Comparison of ENCODE assay signal across 8 mouse cellular contexts in genomic region chr1:72582947-72583731, GRCm38 (mm10). TPM values are rescaled to one million over a fixed set of nuclear protein-coding genes. Genes with fewer than 3 reads are reported as not detected.
DNase-seq lines count a peak whose midpoint lies in the region; ATAC-seq and TF ChIP-seq lines count a peak whose summit lies in the region.

Smarcal1 (plus strand) TSS chr1:72583251.

- TF ChIP-seq EP300 in CH12.LX (IDR thresholded peaks at IDR 0.05; ENCODE audit: low read length) = 0 out of 2 replicates have a peak, but pooled peaks have one; percentile 20

- H3K4me3 ChIP-seq in CH12.LX (replicated peaks in 1 of 3; ENCODE audit: low read depth in 2 of 3, low read length in 2 of 3, poor library complexity in 1 of 3) = peak within 1 kb of the TSS; percentile 72 to 88 (median 82)
- H3K4me3 ChIP-seq in forebrain, embryonic 11.5 days (ENCODE audit: low read depth, low read length) = peak within 1 kb of the TSS; percentile 71
- peak within 1 kb of the TSS; percentile 89 for H3K4me3 ChIP-seq in heart, embryonic 16.5 days (ENCODE audit: low read length)
- peak within 1 kb of the TSS; percentile 71 for H3K4me3 ChIP-seq in liver, embryonic 15.5 days (replicated peaks)
- H3K4me3 ChIP-seq in neural tube, embryonic 12.5 days = peak within 1 kb of the TSS; percentile 56

- dilution Hi-C loops in CH12.LX (cut with MboI; ENCODE audit: extremely low pct_ligation_motif_present, extremely low pct_unique_long_range_greater_than_20kb, low sequenced_read_pairs) = no loop called here

- no peak for TF ChIP-seq CTCF in CH12.LX (conservative IDR thresholded peaks at IDR 0.05 in 1 of 2, IDR thresholded peaks at IDR 0.05 in 1 of 2; ENCODE audit: low read depth in 2 of 2, low read length in 2 of 2)

- H3K4me1 ChIP-seq in CH12.LX (ENCODE audit: control insufficient read depth in 1 of 2, insufficient read depth in 2 of 2) = peaks cover 13 to 34% of the 10 kb centered on the region in 2 experiments
- 0 out of 2 replicates have a peak, but pooled peaks cover 3% of the 10 kb centered on the region for H3K4me1 ChIP-seq in forebrain, embryonic 11.5 days (replicated peaks; ENCODE audit: control insufficient read depth, insufficient read depth, low read length)
- peaks cover 15% of the 10 kb centered on the region for H3K4me1 ChIP-seq in heart, embryonic 16.5 days (ENCODE audit: control insufficient read depth, insufficient read depth, low read length)
- peaks cover 20% of the 10 kb centered on the region for H3K4me1 ChIP-seq in liver, embryonic 15.5 days (replicated peaks)
- peaks cover 22% of the 10 kb centered on the region for H3K4me1 ChIP-seq in neural tube, embryonic 12.5 days

- H3K27ac ChIP-seq in CH12.LX (ENCODE audit: insufficient read depth, low read depth) = peak within 1 kb of the TSS; percentile 88
- no peak within 1 kb of the TSS for H3K27ac ChIP-seq in forebrain, embryonic 11.5 days (ENCODE audit: low read depth, low read length)
- peak within 1 kb of the TSS; percentile 87 for H3K27ac ChIP-seq in heart, embryonic 16.5 days (ENCODE audit: low read length)
- H3K27ac ChIP-seq in liver, embryonic 15.5 days (replicated peaks) = peak within 1 kb of the TSS; percentile 75
- 0 out of 2 replicates have a peak within 1 kb of the TSS, but pooled peaks have one; percentile 57 for H3K27ac ChIP-seq in neural tube, embryonic 12.5 days

- H3K79me2 ChIP-seq in CH12.LX (replicated peaks; ENCODE audit: control insufficient read depth, extremely low read depth, insufficient read depth, poor library complexity, severe bottlenecking) = peaks cover 23% of the 10 kb centered on the region

- TF ChIP-seq POLR2A in CH12.LX (IDR thresholded peaks at IDR 0.05; ENCODE audit: low read depth, low read length) = peak; percentile 95

- no peaks in the 10 kb centered on the region for H3K27me3 ChIP-seq in CH12.LX (replicated peaks)
- no peaks in the 10 kb centered on the region for H3K27me3 ChIP-seq in forebrain, embryonic 11.5 days (ENCODE audit: control insufficient read depth, insufficient read depth, low read length)
- H3K27me3 ChIP-seq in heart, embryonic 16.5 days (ENCODE audit: control insufficient read depth, insufficient read depth, low read length) = peaks cover 4% of the 10 kb centered on the region; the same call in 1 of the 2 replicates
- H3K27me3 ChIP-seq in liver, embryonic 15.5 days = peaks cover 7% of the 10 kb centered on the region; the same call in 1 of the 2 replicates
- no peaks in the 10 kb centered on the region for H3K27me3 ChIP-seq in neural tube, embryonic 12.5 days (replicated peaks)

- in situ Hi-C loops in CH12.LX (cut with MboI; ENCODE audit: low pct_ligation_motif_present, low pct_unique_long_range_greater_than_20kb, low sequenced_read_pairs) = loop anchor here (10.0 to 25.0 kb wide), 2 partner anchors 268 to 279 kb away; partner anchors contain the start of gene Igfbp5

- under 1% methylated on average over 25 of the region's 25 CpGs for WGBS in forebrain, embryonic 11.5 days
- under 1% methylated on average over 25 of the region's 25 CpGs for WGBS in heart, embryonic 16.5 days
- WGBS in liver, embryonic 15.5 days (ENCODE audit: insufficient replicate concordance) = under 1% methylated on average over 25 of the region's 25 CpGs
- 0% methylated on average over 25 of the region's 25 CpGs for WGBS in neural tube, embryonic 12.5 days

- peaks cover 2 to 7% of the 10 kb centered on the region in 2 experiments for H3K36me3 ChIP-seq in CH12.LX (replicated peaks in 1 of 2; ENCODE audit: control insufficient read depth in 1 of 2, insufficient read depth in 1 of 2, low read length in 1 of 2)
- no peaks in the 10 kb centered on the region; the same call in 1 of the 2 replicates for H3K36me3 ChIP-seq in forebrain, embryonic 11.5 days (ENCODE audit: control insufficient read depth, insufficient read depth, low read length)
- peaks cover 19% of the 10 kb centered on the region for H3K36me3 ChIP-seq in heart, embryonic 16.5 days (ENCODE audit: control insufficient read depth, insufficient read depth)
- peaks cover 25% of the 10 kb centered on the region for H3K36me3 ChIP-seq in liver, embryonic 15.5 days (replicated peaks)
- peaks cover 22% of the 10 kb centered on the region for H3K36me3 ChIP-seq in neural tube, embryonic 12.5 days

- peak; percentile 98 for DNase-seq in CH12.LX (ENCODE audit: extremely low read depth)
- DNase-seq in c-Kit-positive CD71-positive TER-119-negative erythroid progenitor cells, embryonic 14.5 days (ENCODE audit: low read depth) = peak; percentile 94
- peak; percentile 92 for DNase-seq in forebrain, embryonic 11.5 days (ENCODE audit: low spot score)
- DNase-seq in kidney, postnatal 36 days = peak; percentile 94 to 98
- DNase-seq in telencephalon, adult 2 months (ENCODE audit: low read depth, low spot score) = peak; percentile 99

- TF ChIP-seq RAD21 in CH12.LX (IDR thresholded peaks at IDR 0.05; ENCODE audit: low read depth, low read length) = no peak

- H3K4me2 ChIP-seq in CH12.LX (ENCODE audit: insufficient read depth, low read depth, poor library complexity, severe bottlenecking) = peak within 1 kb of the TSS; percentile 98; the same call in 1 of the 2 replicates
- peak within 1 kb of the TSS; percentile 74 for H3K4me2 ChIP-seq in forebrain, embryonic 11.5 days (ENCODE audit: low read depth, low read length, severe bottlenecking)
- H3K4me2 ChIP-seq in heart, embryonic 16.5 days (ENCODE audit: low read depth, low read length) = peak within 1 kb of the TSS; percentile 71
- peak within 1 kb of the TSS; percentile 77 for H3K4me2 ChIP-seq in liver, embryonic 15.5 days
- H3K4me2 ChIP-seq in neural tube, embryonic 12.5 days (replicated peaks) = peak within 1 kb of the TSS; percentile 60

- H3K9me3 ChIP-seq in CH12.LX (replicated peaks; ENCODE audit: low read length) = no peaks in the 10 kb centered on the region
- no peaks in the 10 kb centered on the region for H3K9me3 ChIP-seq in forebrain, embryonic 11.5 days (ENCODE audit: control insufficient read depth, low read length)
- no peaks in the 10 kb centered on the region for H3K9me3 ChIP-seq in heart, embryonic 16.5 days (replicated peaks; ENCODE audit: control insufficient read depth, low read length)
- no peaks in the 10 kb centered on the region for H3K9me3 ChIP-seq in liver, embryonic 15.5 days (replicated peaks)
- no peaks in the 10 kb centered on the region for H3K9me3 ChIP-seq in neural tube, embryonic 12.5 days

- peak within 1 kb of the TSS; percentile 95 for H3K9ac ChIP-seq in CH12.LX (ENCODE audit: insufficient read depth, low read depth)
- peak within 1 kb of the TSS; percentile 74 for H3K9ac ChIP-seq in forebrain, embryonic 11.5 days (ENCODE audit: low read length)
- peak within 1 kb of the TSS; percentile 84 for H3K9ac ChIP-seq in heart, embryonic 16.5 days (ENCODE audit: low read length)
- H3K9ac ChIP-seq in liver, embryonic 15.5 days = peak within 1 kb of the TSS; percentile 58
- peak within 1 kb of the TSS; percentile 58 for H3K9ac ChIP-seq in neural tube, embryonic 12.5 days

- peak; percentile 99 for ATAC-seq in forebrain, embryonic 11.5 days (replicated peaks; ENCODE audit: low FRiP score)
- peak; percentile 100 for ATAC-seq in heart, embryonic 16.5 days (replicated peaks; ENCODE audit: extremely low read depth, insufficient read depth, low FRiP score)
- peak; percentile 100 for ATAC-seq in liver, embryonic 15.5 days (ENCODE audit: insufficient read depth)
- ATAC-seq in neural tube, embryonic 12.5 days (ENCODE audit: low FRiP score, low read depth) = peak; percentile 99

TF ChIP-seq in CH12.LX, 34 proteins besides CTCF, POLR2A, EP300 and RAD21 (continues in another document):
- no peak for TF ChIP-seq USF2 (conservative IDR thresholded peaks at IDR 0.05; ENCODE audit: low read depth, low read length)
- peak; percentile 88; the same call in 1 of the 2 replicates for TF ChIP-seq POLR2AphosphoS2 (IDR thresholded peaks at IDR 0.05; ENCODE audit: low read depth, low read length)
- peak; percentile 92 for TF ChIP-seq TBP (conservative IDR thresholded peaks at IDR 0.05; ENCODE audit: low read depth, low read length)
- no peak for TF ChIP-seq MAFK (IDR thresholded peaks at IDR 0.05; ENCODE audit: insufficient replicate concordance, low read length)
- no peak for TF ChIP-seq USF1 (IDR thresholded peaks at IDR 0.05; ENCODE audit: low read depth, low read length)
- 0 out of 2 replicates have a peak, but pooled peaks have one; percentile 10 for TF ChIP-seq BHLHE40 (IDR thresholded peaks at IDR 0.05; ENCODE audit: low read depth, low read length)
- peak; percentile 59; the same call in 1 of the 2 replicates for TF ChIP-seq IRF4 (IDR thresholded peaks at IDR 0.05; ENCODE audit: low read depth, low read length)
- no peak for TF ChIP-seq ZKSCAN1 (IDR thresholded peaks at IDR 0.05; ENCODE audit: borderline replicate concordance, low read depth, low read length)
- TF ChIP-seq E2F4 (IDR thresholded peaks at IDR 0.05; ENCODE audit: insufficient replicate concordance, low read depth, low read length) = no peak
- TF ChIP-seq JUND (conservative IDR thresholded peaks at IDR 0.05; ENCODE audit: low read depth, low read length) = no peak
- TF ChIP-seq RCOR1 (conservative IDR thresholded peaks at IDR 0.05; ENCODE audit: low read depth, low read length) = no peak
- no peak; the same call in none of the 2 replicates for TF ChIP-seq SIN3A (IDR thresholded peaks at IDR 0.05; ENCODE audit: low read length)
- no peak for TF ChIP-seq JUN (IDR thresholded peaks at IDR 0.05; ENCODE audit: insufficient read depth, low read depth, low read length)
- peak; percentile 75; the same call in 1 of the 2 replicates for TF ChIP-seq TCF12 (IDR thresholded peaks at IDR 0.05; ENCODE audit: low read depth, low read length)
- no peak for TF ChIP-seq CHD2 (IDR thresholded peaks at IDR 0.05; ENCODE audit: low read length)
- peak; percentile 97 for TF ChIP-seq HCFC1 (IDR thresholded peaks at IDR 0.05; ENCODE audit: low read depth, low read length)
- TF ChIP-seq MXI1 (IDR thresholded peaks at IDR 0.05; ENCODE audit: low read depth, low read length) = peak; percentile 46
- TF ChIP-seq PAX5 (IDR thresholded peaks at IDR 0.05; ENCODE audit: low read length) = no peak
- peak; percentile 43; the same call in 1 of the 2 replicates for TF ChIP-seq NRF1 (IDR thresholded peaks at IDR 0.05; ENCODE audit: low read depth, low read length)
- TF ChIP-seq ZC3H11A (IDR thresholded peaks at IDR 0.05; ENCODE audit: low read depth, low read length) = no peak
- TF ChIP-seq ZNF384 (IDR thresholded peaks at IDR 0.05; ENCODE audit: low read depth, low read length) = no peak

RNA-seq across cellular contexts. Expression of gene Smarcal1, which starts in this region (rescaled TPM):
- total RNA-seq in CH12.LX (2012; rRNA removed) (43.1 and 54.2 TPM in 2 replicates), CH12.LX (2014; rRNA removed) (25.2 and 27.3 TPM in 2 replicates)
- polyA plus RNA-seq in CH12.LX (2012; ENCODE audit: insufficient read length, low read depth) = 34.9 and 36.5 TPM in 2 replicates
- 29.9 and 34.1 TPM in 2 replicates for polyA plus RNA-seq in forebrain, embryonic 11.5 days (2014; fragmentation: Nextera tagmentation; extraction: Ambion mirVana)
- 20.0 and 20.5 TPM in 2 replicates for polyA plus RNA-seq in heart, embryonic 16.5 days (2015; fragmentation: Nextera tagmentation; extraction: Ambion mirVana)
- 7.3 and 8.8 TPM in 2 replicates for polyA plus RNA-seq in liver, embryonic 15.5 days (2015; fragmentation: Nextera tagmentation; extraction: Ambion mirVana)
- polyA plus RNA-seq in neural tube, embryonic 12.5 days (2016; fragmentation: Nextera tagmentation; extraction: Ambion mirVana) = 28.1 and 30.9 TPM in 2 replicates
